Mouse (Mus musculus): ENCODE data around the gene Syt3.

The Syt3 gene

DNA sequence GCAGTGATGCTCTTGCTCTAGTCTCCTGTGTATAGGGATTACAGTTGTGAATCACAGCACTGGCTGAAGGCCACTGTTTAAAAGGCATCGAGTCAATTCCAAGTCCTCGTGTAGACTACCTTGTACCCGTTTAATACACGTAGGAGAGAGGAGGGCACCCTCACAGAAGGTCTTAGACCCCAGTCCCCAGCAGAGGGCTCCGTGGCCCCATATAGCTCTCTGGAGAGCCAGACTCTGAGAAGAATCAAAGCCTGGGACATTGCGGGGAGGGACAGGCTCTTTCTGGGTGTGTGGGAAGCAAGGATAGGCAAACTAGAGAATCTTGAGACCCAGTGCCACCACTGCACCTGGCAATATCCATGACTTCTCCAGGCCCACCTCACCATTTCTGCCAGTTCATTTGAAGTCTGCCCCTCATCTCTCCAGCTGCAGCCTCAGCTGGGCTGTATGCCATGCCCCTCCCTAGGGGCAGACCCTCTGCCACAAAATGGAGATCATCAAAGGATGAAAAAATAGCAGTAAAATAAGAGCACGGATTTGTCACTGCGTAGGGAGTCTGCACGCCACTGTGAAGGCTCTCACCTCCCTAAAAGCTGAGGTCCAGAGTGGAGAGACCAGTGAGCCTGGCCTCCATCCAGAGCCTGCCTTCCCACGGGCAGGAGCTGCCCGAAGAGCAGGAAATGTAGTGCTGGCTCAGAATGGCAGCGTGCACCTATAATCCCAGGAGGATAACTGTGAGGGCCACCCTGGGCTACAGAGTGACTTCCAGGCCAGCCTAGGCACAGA lies 62.4 kb downstream of the Syt3 start:
- DNase-seq (ENCODE audit: low spot score), result no peak

Measured in adipocyte (in vitro differentiated cells).